Mouse (Mus musculus) midbrain, embryonic 16.5 days (tissue): Measurements from ENCODE around the gene Samd14. TPM values are rescaled to one million over a fixed set of nuclear protein-coding genes. Genes with fewer than 3 reads are reported as not detected.

Experiments used
- polyA plus RNA-seq: library from polyadenylated mRNA; unstranded; fragments of >200 nt; fragmentation: Nextera tagmentation; extraction: Ambion mirVana; gene quantifications from 2 replicates; pipeline ENCODE4 v1.2.1, GENCODE M21; 2015

Samd14 gene
- polyA plus RNA-seq, 1 experiment from 2014 or later = 171 TPM

Other genes with a start within 250 kb of the Samd14 start
- not detected in 2 replicates for gene Tmem92, start 227.2 kb upstream of the Samd14 start, polyA plus RNA-seq
- gene Col1a1, start 73.7 kb upstream of the Samd14 start, polyA plus RNA-seq = 58.1 and 84.6 TPM in 2 replicates
- not detected in 2 replicates for gene Hils1, start 42.3 kb upstream of the Samd14 start, polyA plus RNA-seq
- gene Sgca, start 33.6 kb upstream of the Samd14 start, polyA plus RNA-seq = 0.20 TPM in 1 of 2 replicates, not detected in the other
- 18.4 and 19.4 TPM in 2 replicates for gene Ppp1r9b, start 18.8 kb upstream of the Samd14 start, polyA plus RNA-seq
- 24.1 and 27.5 TPM in 2 replicates for gene Pdk2, start 31.5 kb downstream of the Samd14 start, polyA plus RNA-seq
- 13.7 and 16.6 TPM in 2 replicates for gene Itga3, start 66.9 kb downstream of the Samd14 start, polyA plus RNA-seq
- gene Dlx3, start 110.2 kb downstream of the Samd14 start, polyA plus RNA-seq = 0.22 and 0.38 TPM in 2 replicates
- gene Dlx4, start 136.4 kb downstream of the Samd14 start, polyA plus RNA-seq = 0.36 TPM in 1 of 2 replicates, not detected in the other